Mouse (Mus musculus): ENCODE data around the gene Msl1.
"Not testable (repeated sequence)": the region's sequence is repeated elsewhere in the genome, so short reads cannot be mapped to it uniquely, and the experiment has no call there.

The Msl1 gene

DNA sequence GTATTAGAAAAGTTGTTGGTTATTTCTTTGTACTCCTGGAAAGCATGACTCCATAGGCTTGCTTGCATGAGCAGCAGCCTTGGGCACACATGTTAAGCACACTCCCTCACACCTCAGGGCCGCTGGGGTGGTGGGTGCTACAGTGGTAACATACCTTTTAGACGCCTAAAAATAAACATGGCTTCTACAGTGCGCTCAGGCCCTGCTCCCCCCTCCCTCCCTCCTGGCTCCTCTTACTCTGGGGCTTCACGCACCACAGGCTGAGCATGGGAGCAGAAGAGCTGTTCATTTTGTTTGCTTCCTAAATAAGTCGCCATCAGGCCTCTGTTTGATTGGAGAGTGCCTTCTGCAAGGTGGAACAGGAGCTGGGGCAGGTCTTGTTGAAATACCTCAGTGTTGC, 2.0 kb downstream of the Msl1 start:
- peak; percentile 26 for DNase-seq

DNA sequence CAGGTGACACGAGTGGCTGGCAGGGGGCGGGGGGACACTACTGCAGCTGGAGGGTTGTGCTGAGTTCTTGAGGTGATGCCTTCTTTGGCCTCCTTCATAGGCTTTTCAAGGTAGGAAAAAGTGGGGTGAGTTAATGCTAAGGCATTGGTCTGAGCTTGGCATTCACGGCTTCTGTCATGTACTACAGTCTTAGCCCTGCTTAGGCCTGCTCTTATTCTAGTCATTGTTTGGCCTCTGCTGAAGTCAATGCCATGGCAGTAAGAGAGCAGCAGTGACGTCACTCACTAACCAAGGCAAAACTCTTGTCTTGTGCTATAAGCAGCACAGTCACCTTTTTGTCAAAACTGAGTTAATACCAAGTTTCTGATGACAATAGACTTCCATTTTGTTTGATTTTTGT, 2.6 kb downstream of the Msl1 start:
- DNase-seq: no peak

DNA sequence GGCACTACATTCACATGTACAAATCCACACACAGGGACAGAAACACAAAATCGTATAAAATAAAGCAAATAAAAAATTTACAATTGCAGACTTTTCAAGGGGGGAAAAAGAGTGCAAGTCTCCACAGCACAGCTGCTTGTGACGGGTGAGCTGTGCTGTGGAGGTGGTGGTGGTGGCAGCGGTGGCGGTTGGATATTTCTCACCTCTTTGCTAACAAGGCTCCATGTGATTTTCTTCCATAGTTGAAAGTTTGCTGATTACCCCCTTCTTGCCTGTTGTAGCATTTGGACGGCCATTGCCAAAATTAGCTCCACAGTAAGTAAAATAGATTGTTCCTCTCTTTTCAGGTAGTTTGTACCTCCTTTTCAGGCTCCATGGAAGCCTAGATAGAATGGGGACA, 9.3 kb downstream of the Msl1 start, which contains the start of gene Casc3:
Gene Casc3 (plus strand): TSS at position 301 of the 400 bp plus-strand sequence.
- DNase-seq: no peak

DNA sequence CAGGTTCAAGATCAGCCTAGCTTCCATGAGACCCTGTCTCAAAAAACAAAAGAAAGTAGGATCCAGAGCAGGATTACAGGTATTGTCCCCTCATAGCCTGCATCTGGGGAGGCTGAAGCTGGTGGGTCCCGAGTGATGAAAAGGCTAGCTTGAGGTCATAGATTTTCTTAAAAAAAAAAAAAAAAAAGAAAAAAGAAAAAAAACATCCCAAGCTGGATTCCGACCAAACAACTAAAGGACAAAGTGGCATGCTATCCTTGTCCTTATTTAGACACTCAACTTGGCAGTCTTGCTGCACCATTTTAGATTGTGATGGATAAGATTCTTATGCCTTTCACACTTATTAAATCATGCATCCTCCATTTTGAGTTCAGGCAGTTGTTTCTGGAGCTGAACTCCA, 13.1 kb downstream of the Msl1 start:
- DNase-seq: no peak

GRCm38 (mm10) chr11:98809457-98810290, 14.4 kb downstream of the Msl1 start:
- peak; percentile 98 for DNase-seq

DNA sequence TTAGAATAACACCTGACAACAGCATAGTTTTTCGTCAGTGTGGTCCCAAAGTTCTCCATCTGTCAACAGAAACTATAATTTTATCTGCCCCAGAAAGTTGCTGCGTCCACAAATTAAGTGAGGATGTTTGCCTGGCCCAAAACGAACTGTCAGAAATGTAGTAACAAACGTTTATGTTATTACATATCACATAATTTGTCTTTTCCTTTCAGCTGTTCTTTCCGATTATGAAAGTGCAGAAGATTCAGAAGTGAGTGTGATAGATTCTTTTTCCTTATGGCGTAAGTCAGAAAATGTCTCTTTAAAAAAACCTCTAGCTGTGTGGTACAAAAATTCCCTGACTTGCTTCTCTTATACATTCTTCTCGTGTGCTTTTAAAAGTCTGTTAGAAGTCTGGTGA, 15.4 kb downstream of the Msl1 start:
- DNase-seq: no peak

DNA sequence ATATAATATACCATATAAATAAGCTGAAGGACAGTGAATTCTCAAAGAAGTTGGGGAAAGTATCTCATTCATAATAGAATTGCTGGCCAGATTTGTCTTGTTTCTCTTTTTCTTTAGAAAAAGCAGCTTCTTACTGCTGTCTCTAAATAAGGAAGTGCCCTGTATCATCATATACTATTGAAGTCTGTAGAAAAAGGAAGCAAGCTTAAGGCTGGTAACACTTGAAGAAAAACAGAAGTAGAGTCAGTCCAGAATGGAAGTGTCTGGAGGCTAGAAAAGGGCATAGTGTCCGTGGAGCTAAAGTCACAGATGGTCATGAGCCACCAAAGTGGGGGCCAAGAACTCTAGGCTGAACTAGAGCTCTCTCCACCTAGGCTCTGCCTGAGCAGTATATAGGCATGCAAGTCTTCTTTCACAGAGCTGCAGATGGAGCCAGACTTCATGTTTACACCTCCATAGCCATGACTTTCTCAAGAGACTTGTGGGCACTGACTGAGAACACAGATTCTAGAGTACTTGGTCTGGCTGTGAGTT, 21.5 kb downstream of the Msl1 start:
- DNase-seq: no peak

DNA sequence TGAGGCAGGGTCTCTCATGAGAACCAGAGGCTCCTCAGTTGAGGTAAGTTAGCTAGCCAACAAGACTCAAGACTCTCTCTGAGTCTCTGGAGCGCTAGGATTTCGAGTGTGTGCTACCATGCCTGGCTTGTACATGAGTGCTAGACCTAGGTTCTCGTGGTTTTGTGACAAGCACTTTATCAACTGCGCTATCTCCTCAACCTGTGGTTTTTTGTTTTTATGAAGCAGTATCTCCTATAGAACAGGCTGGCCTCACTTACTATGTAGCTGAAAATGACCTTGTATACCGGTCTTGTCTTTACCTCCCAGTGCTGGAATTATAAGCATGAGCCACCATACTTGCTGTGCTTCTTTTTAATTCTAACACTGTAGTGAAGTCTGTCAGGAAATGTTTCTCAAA, 25.7 kb downstream of the Msl1 start:
- DNase-seq: no peak

- not testable (repeated sequence) for DNase-seq
These were observed 30.8 kb downstream of the Msl1 start for GRCm38 (mm10) chr11:98826071-98826470.

DNA sequence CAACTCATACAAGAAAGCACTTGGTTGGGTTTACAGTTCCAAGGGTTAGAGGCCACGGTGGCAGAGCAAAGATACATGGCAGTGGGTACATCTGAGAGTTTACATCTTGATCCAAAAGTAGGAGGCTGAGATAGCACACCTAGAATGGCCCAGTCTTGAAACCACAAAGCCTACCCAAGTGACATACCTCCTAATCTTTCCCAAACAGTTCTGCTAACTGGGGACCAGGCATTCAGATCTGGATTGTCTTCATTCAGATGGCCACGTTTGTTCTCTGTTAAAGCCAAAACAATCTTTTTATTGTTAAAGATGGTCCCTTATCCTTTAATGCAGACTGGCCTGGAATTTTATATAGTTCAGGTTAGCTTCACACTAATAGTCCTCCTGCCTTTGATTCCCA, 32.6 kb downstream of the Msl1 start:
- DNase-seq: no peak

- peak; percentile 41 for DNase-seq
These were observed 33.9 kb downstream of the Msl1 start for GRCm38 (mm10) chr11:98829091-98829775.

DNA sequence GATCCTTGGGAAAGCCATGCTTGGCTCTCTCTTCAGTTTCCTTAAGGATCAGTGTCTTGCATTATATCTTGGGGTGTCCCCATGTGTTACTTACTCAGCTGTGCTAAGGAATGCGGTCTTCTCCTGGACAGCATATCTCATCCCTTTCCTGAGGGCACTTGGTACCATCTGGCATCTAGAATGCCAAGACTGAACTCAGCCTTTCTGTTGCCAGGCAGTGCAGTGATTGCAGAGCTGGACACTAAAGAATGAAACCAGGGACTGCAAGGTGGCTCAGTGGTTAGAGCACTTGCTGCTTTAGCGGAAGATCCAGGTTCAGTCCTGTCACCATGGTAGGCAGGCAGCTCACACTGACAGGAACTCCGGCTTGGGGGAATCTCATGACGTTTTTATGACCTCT, 34.6 kb downstream of the Msl1 start:
- no peak for DNase-seq

GRCm38 (mm10) chr11:98835296-98835695, 40.0 kb downstream of the Msl1 start:
- DNase-seq: no peak

DNA sequence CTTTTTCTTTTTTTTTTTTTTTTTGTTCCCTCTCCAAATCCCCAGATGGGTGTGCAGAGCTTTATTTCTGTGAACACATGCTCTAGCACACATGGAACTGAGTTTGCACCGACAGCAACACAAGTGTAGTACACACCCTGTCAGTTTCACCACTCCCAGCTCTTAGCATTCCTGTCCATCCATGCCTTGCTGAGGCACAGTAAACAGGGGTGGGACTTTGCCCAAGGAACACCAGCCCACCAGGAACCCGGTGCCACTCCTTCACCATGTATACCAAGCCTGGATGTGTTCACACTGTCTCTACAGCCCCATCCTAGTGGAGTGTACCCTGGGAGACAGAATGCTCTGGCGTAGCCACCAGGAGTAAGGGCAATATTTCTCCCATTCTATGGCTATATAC, 40.4 kb downstream of the Msl1 start:
- no peak for DNase-seq

- no peak for DNase-seq
These were observed 40.8 kb downstream of the Msl1 start for GRCm38 (mm10) chr11:98836128-98836527.

- peak; percentile 82 for DNase-seq
These were observed 41.4 kb downstream of the Msl1 start, which contains the start of gene Rapgefl1 for GRCm38 (mm10) chr11:98836651-98837141. Rapgefl1 (plus strand) TSS chr11:98836785.

- peak; percentile 47 for DNase-seq
These were observed 42.0 kb downstream of the Msl1 start for GRCm38 (mm10) chr11:98837231-98837704.

DNA sequence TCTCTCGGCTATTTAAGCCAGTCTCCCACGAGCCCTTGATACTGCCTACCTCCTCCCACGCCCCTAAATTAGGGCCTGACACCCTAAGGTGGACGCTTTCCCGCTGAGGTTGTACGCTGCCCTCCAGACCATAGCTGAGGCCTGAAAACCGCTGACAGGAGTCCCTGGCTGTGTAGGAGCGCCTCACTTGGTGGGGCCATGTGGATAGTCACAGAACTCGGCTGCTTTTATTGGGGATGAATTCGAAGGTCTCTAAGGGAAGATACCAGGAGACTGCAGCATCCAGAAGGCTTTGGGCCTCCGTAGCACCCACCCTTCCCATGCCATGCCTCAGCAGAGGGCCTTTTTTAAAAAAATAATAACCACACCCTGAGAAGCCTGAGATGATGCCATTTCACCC, 42.6 kb downstream of the Msl1 start:
- no peak for DNase-seq

DNA sequence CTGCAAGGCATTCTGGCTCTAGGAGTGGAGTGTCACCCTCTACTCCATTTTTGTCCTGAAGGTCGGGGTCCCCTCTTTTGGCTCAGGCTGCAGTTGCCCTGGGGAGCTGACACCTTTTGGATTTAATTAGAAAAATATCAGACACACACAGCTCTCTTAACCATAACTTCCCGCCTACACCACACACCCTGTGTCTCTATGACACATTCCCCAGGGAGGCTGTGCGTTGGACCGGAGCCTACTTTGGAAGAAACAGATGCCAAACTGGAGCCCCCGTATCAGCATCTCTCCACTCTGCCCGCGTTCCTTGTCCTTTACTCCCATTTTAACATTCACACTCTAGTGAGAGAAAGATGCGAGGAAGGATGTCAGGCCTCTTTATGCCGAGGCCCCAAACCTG, 43.2 kb downstream of the Msl1 start:
- no peak for DNase-seq

GRCm38 (mm10) chr11:98839402-98839801, 44.1 kb downstream of the Msl1 start:
- no peak for DNase-seq

DNA sequence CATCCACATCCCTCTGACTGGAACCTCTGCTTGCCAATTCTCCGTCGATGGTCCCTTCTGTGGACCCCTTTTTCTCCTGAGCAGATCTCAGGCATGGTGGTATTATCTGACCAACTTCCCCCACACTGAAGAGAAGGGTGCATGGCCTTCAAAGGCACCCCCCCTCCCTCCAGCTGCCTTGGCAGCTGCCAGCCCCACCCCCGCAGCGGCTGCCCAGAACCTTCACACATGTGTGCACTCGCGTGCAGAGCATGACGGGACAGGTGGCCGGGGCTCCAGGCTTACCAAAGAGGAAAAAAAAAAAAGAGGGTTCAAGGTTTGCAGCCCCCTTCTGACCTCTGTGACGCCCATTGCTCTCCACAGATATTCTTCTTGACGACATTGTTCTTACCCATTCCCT, 44.6 kb downstream of the Msl1 start:
- DNase-seq: peak; percentile 47

DNA sequence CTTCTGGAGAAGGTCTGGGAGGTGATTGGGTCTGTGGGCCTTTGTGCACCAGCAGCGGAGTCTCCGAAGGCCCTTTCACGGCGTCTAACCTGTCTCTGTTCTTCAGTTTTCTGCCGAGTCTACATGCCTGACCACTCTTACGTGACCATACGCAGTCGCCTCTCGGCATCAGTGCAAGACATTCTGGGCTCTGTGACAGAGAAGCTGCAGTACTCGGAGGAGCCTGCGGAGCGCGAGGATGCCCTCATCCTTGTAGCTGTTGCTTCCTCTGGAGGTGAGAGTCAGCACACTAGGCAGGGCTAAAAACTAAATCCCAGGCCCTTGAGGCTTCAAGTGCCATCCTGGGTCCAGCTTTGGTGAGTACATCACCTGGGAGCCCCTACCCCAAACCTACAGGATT, 50.7 kb downstream of the Msl1 start:
- no peak for DNase-seq

DNA sequence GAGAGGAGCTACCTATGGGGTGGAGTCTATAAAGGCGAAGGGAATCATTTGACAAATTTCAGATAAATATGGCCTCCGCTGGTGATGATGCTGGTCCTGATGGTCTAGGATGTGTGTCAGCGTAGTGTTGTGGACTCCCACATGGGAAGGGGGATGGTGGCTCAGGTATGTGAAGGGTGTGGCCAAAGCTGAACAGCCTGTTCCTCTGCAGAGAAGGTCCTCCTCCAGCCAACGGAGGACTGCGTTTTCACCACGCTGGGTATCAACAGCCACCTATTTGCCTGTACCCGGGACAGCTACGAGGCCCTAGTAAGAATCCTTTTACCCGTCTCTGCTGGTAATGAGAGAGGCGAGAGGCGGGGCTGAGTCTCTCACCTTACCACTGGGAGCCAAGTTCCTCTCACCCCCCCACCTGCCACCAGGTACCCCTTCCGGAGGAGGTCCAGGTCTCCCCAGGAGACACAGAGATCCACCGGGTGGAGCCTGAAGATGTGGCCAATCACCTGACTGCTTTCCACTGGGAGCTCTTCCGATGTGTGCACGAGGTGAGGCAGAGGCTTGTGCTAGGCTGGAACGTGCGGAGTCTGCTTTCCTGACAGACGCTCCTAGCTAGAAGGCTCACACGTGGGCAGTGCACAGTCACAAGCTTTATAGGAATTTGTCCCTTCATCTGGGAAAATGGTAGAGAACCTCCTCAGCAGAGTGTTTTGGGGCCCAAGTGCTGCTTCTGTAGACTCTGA, 51.7 kb downstream of the Msl1 start:
- DNase-seq: no peak
